19 mouse cellular contexts compared by ENCODE assay signal in genomic region chr19:46434148-46434547, GRCm38 (mm10). TPM values are rescaled to one million over a fixed set of nuclear protein-coding genes. Genes with fewer than 3 reads are reported as not detected.
DNase-seq lines count a peak whose midpoint lies in the region; ATAC-seq lines count a peak whose summit lies in the region.
"Had no signal": no experiment of that assay in that cellular context is flagged by ENCODE, and none has a peak within 500 bp of the region (broad histone marks: within the 10 kb centered on the region; RNA-seq: fewer than 3 reads in every experiment).

No protein-coding gene starts in this region.

- no peak for ATAC-seq in hindbrain, embryonic 12.5 days (ENCODE audit: low FRiP score)
- no peak for ATAC-seq in hindbrain, embryonic 16.5 days
- ATAC-seq in embryonic facial prominence, embryonic 12.5 days (ENCODE audit: insufficient number of reproducible peaks, insufficient read depth, low FRiP score, low TSS enrichment): no peak
- no peak for ATAC-seq in limb, embryonic 13.5 days (ENCODE audit: low FRiP score, low read depth)
- ATAC-seq: CD4-positive, CD25-positive, alpha-beta regulatory T cell, adult 4 months had no signal

- peaks cover 26% of the 10 kb centered on the region for H3K4me1 ChIP-seq in hindbrain, embryonic 12.5 days
- H3K4me1 ChIP-seq in hindbrain, embryonic 16.5 days (ENCODE audit: control insufficient read depth, insufficient read depth, low read depth, low read length): peaks cover 15% of the 10 kb centered on the region
- H3K4me1 ChIP-seq in embryonic facial prominence, embryonic 12.5 days: peaks cover 32% of the 10 kb centered on the region
- H3K4me1 ChIP-seq in limb, embryonic 13.5 days: peaks cover 16% of the 10 kb centered on the region

- no peak overlapping the region for H3K4me3 ChIP-seq in hindbrain, embryonic 12.5 days
- no peak overlapping the region for H3K4me3 ChIP-seq in hindbrain, embryonic 16.5 days (ENCODE audit: low read length)
- H3K4me3 ChIP-seq in embryonic facial prominence, embryonic 12.5 days: no peak overlapping the region
- H3K4me3 ChIP-seq in limb, embryonic 13.5 days: no peak overlapping the region
- H3K4me3 ChIP-seq: heart, embryonic 10.5 days; liver, embryonic 13.5 days; lung, embryonic 15.5 days had no signal

- H3K36me3 ChIP-seq in hindbrain, embryonic 12.5 days: no peaks in the 10 kb centered on the region
- no peaks in the 10 kb centered on the region for H3K36me3 ChIP-seq in hindbrain, embryonic 16.5 days (ENCODE audit: control insufficient read depth, insufficient read depth, low read length)
- no peaks in the 10 kb centered on the region for H3K36me3 ChIP-seq in embryonic facial prominence, embryonic 12.5 days
- H3K36me3 ChIP-seq in limb, embryonic 13.5 days: peaks cover 14% of the 10 kb centered on the region
- H3K36me3 ChIP-seq: liver, embryonic 13.5 days; lung, embryonic 15.5 days had no signal

- peak; percentile 26 for DNase-seq in adrenal gland, adult 2 months
- DNase-seq in adrenal gland, postnatal 14 days: no peak
- no peak for DNase-seq in right cerebral cortex, postnatal 14 days
- DNase-seq in gastrocnemius, adult 8-10 months (ENCODE audit: low spot score in 2 of 2): no peak
- DNase-seq: embryo, embryonic 11 days; gastrocnemius, postnatal 10 days; heart, postnatal 10 days; liver, embryonic 13.5 days; thymus, postnatal 4 days had no signal

- H3K27ac ChIP-seq in hindbrain, embryonic 12.5 days: peak overlapping the region; percentile 24; the same call in 1 of the 2 replicates
- H3K27ac ChIP-seq in hindbrain, embryonic 16.5 days (ENCODE audit: low read depth, low read length): no peak overlapping the region
- H3K27ac ChIP-seq in embryonic facial prominence, embryonic 12.5 days: peak overlapping the region; percentile 80
- no peak overlapping the region for H3K27ac ChIP-seq in limb, embryonic 13.5 days
- H3K27ac ChIP-seq: heart, embryonic 10.5 days; kidney, postnatal 0 days; liver, embryonic 13.5 days; lung, embryonic 15.5 days; macrophage had no signal

- no peak overlapping the region for H3K9ac ChIP-seq in hindbrain, embryonic 12.5 days
- H3K9ac ChIP-seq in hindbrain, embryonic 16.5 days (ENCODE audit: low read depth, low read length): no peak overlapping the region
- no peak overlapping the region for H3K9ac ChIP-seq in embryonic facial prominence, embryonic 12.5 days
- 0 out of 2 replicates have a peak overlapping the region, but pooled peaks have one; percentile 8 for H3K9ac ChIP-seq in limb, embryonic 13.5 days
- H3K9ac ChIP-seq: liver, embryonic 13.5 days; lung, embryonic 15.5 days had no signal

- 57% methylated on average over 9 of the region's 9 CpGs for WGBS in hindbrain, embryonic 12.5 days
- 64% methylated on average over 9 of the region's 9 CpGs for WGBS in hindbrain, embryonic 16.5 days
- 32% methylated on average over 9 of the region's 9 CpGs for WGBS in embryonic facial prominence, embryonic 12.5 days
- 68% methylated on average over 9 of the region's 9 CpGs for WGBS in limb, embryonic 13.5 days

- no peaks in the 10 kb centered on the region for H3K9me3 ChIP-seq in hindbrain, embryonic 12.5 days (replicated peaks)
- no peaks in the 10 kb centered on the region for H3K9me3 ChIP-seq in hindbrain, embryonic 16.5 days (ENCODE audit: control insufficient read depth, low read length)
- H3K9me3 ChIP-seq in embryonic facial prominence, embryonic 12.5 days: no peaks in the 10 kb centered on the region
- H3K9me3 ChIP-seq in limb, embryonic 13.5 days: no peaks in the 10 kb centered on the region
- H3K9me3 ChIP-seq: G1E; heart, embryonic 10.5 days; liver, embryonic 13.5 days; lung, embryonic 15.5 days had no signal

- H3K4me2 ChIP-seq in hindbrain, embryonic 12.5 days (replicated peaks): no peak overlapping the region
- no peak overlapping the region for H3K4me2 ChIP-seq in hindbrain, embryonic 16.5 days (ENCODE audit: low read length)
- H3K4me2 ChIP-seq in embryonic facial prominence, embryonic 12.5 days (replicated peaks): 0 out of 2 replicates have a peak overlapping the region, but pooled peaks have one; percentile 15
- H3K4me2 ChIP-seq in limb, embryonic 13.5 days (replicated peaks): no peak overlapping the region
- H3K4me2 ChIP-seq: liver, embryonic 13.5 days; lung, embryonic 15.5 days had no signal

- no peaks in the 10 kb centered on the region for H3K27me3 ChIP-seq in hindbrain, embryonic 12.5 days
- no peaks in the 10 kb centered on the region for H3K27me3 ChIP-seq in hindbrain, embryonic 16.5 days (replicated peaks; ENCODE audit: control insufficient read depth, insufficient read depth, low read length)
- no peaks in the 10 kb centered on the region for H3K27me3 ChIP-seq in embryonic facial prominence, embryonic 12.5 days
- H3K27me3 ChIP-seq in limb, embryonic 13.5 days: no peaks in the 10 kb centered on the region
- H3K27me3 ChIP-seq: liver, embryonic 13.5 days; lung, embryonic 15.5 days had no signal

RNA-seq across cellular contexts. Expression of gene Sufu, which starts 37.5 kb away (rescaled TPM):
- 10 to 100 TPM; 17.4 to 24.6 TPM for total RNA-seq in adrenal gland, adult 2 months (2021)
- 24.5 and 27.7 TPM in 2 replicates for polyA plus RNA-seq in adrenal gland, adult 2 months (2012; rRNA removed)
- 19.0 and 23.6 TPM in 2 replicates for total RNA-seq in adrenal gland, postnatal 14 days (2021)
- polyA plus RNA-seq in hindbrain, embryonic 12.5 days (2016; fragmentation: Nextera tagmentation; extraction: Ambion mirVana): 37.7 and 39.3 TPM in 2 replicates
- 19.8 and 24.2 TPM in 2 replicates for polyA plus RNA-seq in hindbrain, embryonic 16.5 days (2015; fragmentation: Nextera tagmentation; extraction: Ambion mirVana)
- 44.9 and 47.6 TPM in 2 replicates for polyA plus RNA-seq in embryonic facial prominence, embryonic 12.5 days (2016; fragmentation: Nextera tagmentation; extraction: Ambion mirVana)
- 36.4 and 38.8 TPM in 2 replicates for polyA plus RNA-seq in limb, embryonic 13.5 days (2015; fragmentation: Nextera tagmentation; extraction: Ambion mirVana)
- 1 to 10 TPM; 4.5 to 5.7 (median 5.3) TPM for total RNA-seq in gastrocnemius, adult 8-10 months (2022)

RNA-seq across cellular contexts. Expression of gene Actr1a, which starts 38.6 kb away (rescaled TPM):
- 100 to 1,000 TPM; 108 to 115 TPM for total RNA-seq in adrenal gland, adult 2 months (2021)
- 85.2 and 87.2 TPM in 2 replicates for polyA plus RNA-seq in adrenal gland, adult 2 months (2012; rRNA removed)
- 93.2 and 103 TPM in 2 replicates for total RNA-seq in adrenal gland, postnatal 14 days (2021)
- polyA plus RNA-seq in hindbrain, embryonic 12.5 days (2016; fragmentation: Nextera tagmentation; extraction: Ambion mirVana): 240 and 246 TPM in 2 replicates
- 351 and 369 TPM in 2 replicates for polyA plus RNA-seq in hindbrain, embryonic 16.5 days (2015; fragmentation: Nextera tagmentation; extraction: Ambion mirVana)
- 157 and 161 TPM in 2 replicates for polyA plus RNA-seq in embryonic facial prominence, embryonic 12.5 days (2016; fragmentation: Nextera tagmentation; extraction: Ambion mirVana)
- 145 and 152 TPM in 2 replicates for polyA plus RNA-seq in limb, embryonic 13.5 days (2015; fragmentation: Nextera tagmentation; extraction: Ambion mirVana)
- total RNA-seq in gastrocnemius, adult 8-10 months (2022): 10 to 100 TPM; 56.5 to 61.5 (median 59.3) TPM

Comparison
In these comparisons a context has a peak if more than half of its experiments do, and no peak if none do; other contexts are left out.
1. H3K27ac ChIP-seq: peak in hindbrain, embryonic 12.5 days (single experiment) and embryonic facial prominence, embryonic 12.5 days (single experiment); none in hindbrain, embryonic 16.5 days (single experiment) and limb, embryonic 13.5 days (single experiment).